Comparison of ENCODE assay signal across 14 mouse cellular contexts in genomic region chr5:74158929-74159632, GRCm38 (mm10). TPM values are rescaled to one million over a fixed set of nuclear protein-coding genes. Genes with fewer than 3 reads are reported as not detected.
DNase-seq lines count a peak whose midpoint lies in the region; ATAC-seq lines count a peak whose summit lies in the region.
"Had no signal": no experiment of that assay in that cellular context is flagged by ENCODE, and none has a peak within 500 bp of the region (broad histone marks: within the 10 kb centered on the region; RNA-seq: fewer than 3 reads in every experiment).

No protein-coding gene starts in this region.

- H3K27me3 ChIP-seq in heart, embryonic 11.5 days (ENCODE audit: control insufficient read depth, insufficient read depth, low read length): no peaks in the 10 kb centered on the region
- no peaks in the 10 kb centered on the region for H3K27me3 ChIP-seq in lung, embryonic 15.5 days
- no peaks in the 10 kb centered on the region for H3K27me3 ChIP-seq in embryonic facial prominence, embryonic 14.5 days (replicated peaks; ENCODE audit: control insufficient read depth, insufficient read depth, low read length)

- H3K9ac ChIP-seq in heart, embryonic 11.5 days (ENCODE audit: low read depth, low read length): no peak overlapping the region
- no peak overlapping the region for H3K9ac ChIP-seq in lung, embryonic 15.5 days
- no peak overlapping the region for H3K9ac ChIP-seq in embryonic facial prominence, embryonic 14.5 days (ENCODE audit: low read depth, low read length)
- H3K9ac ChIP-seq: lung, embryonic 14.5 days had no signal

- no peak for ATAC-seq in heart, embryonic 11.5 days (replicated peaks; ENCODE audit: insufficient number of reproducible peaks, low FRiP score, low TSS enrichment)
- ATAC-seq in lung, embryonic 15.5 days (ENCODE audit: borderline replicate concordance, extremely low read depth, low FRiP score, low TSS enrichment): no peak
- peak; percentile 34 for ATAC-seq in embryonic facial prominence, embryonic 14.5 days (ENCODE audit: low read depth)
- ATAC-seq: forebrain, embryonic 16.5 days; hindbrain, embryonic 16.5 days had no signal

- no peaks in the 10 kb centered on the region for H3K9me3 ChIP-seq in heart, embryonic 11.5 days (replicated peaks; ENCODE audit: control insufficient read depth, low read length)
- no peaks in the 10 kb centered on the region for H3K9me3 ChIP-seq in lung, embryonic 15.5 days
- no peaks in the 10 kb centered on the region for H3K9me3 ChIP-seq in embryonic facial prominence, embryonic 14.5 days (ENCODE audit: control insufficient read depth, low read length)

- 84% methylated on average over 6 of the region's 6 CpGs for WGBS in heart, embryonic 11.5 days (ENCODE audit: insufficient replicate concordance)
- 63% methylated on average over 6 of the region's 6 CpGs for WGBS in lung, embryonic 15.5 days
- WGBS in embryonic facial prominence, embryonic 14.5 days: 32% methylated on average over 6 of the region's 6 CpGs

- H3K27ac ChIP-seq in heart, embryonic 11.5 days (ENCODE audit: low read depth, low read length): peak overlapping the region; percentile 75; the same call in 1 of the 2 replicates
- H3K27ac ChIP-seq in lung, embryonic 15.5 days: peak overlapping the region; percentile 90; the same call in 1 of the 2 replicates
- peak overlapping the region; percentile 82 for H3K27ac ChIP-seq in embryonic facial prominence, embryonic 14.5 days (replicated peaks; ENCODE audit: low read depth, low read length)

- no peak overlapping the region for H3K4me2 ChIP-seq in heart, embryonic 11.5 days
- no peak overlapping the region for H3K4me2 ChIP-seq in lung, embryonic 15.5 days
- no peak overlapping the region; the same call in 1 of the 2 replicates for H3K4me2 ChIP-seq in embryonic facial prominence, embryonic 14.5 days (ENCODE audit: low read depth, low read length)
- H3K4me2 ChIP-seq: liver, embryonic 11.5 days; lung, embryonic 14.5 days had no signal

- H3K4me3 ChIP-seq in heart, embryonic 11.5 days (ENCODE audit: low read depth, low read length): no peak overlapping the region
- H3K4me3 ChIP-seq in lung, embryonic 15.5 days: no peak overlapping the region
- H3K4me3 ChIP-seq in embryonic facial prominence, embryonic 14.5 days (ENCODE audit: low read depth, low read length): no peak overlapping the region

- no peaks in the 10 kb centered on the region for H3K36me3 ChIP-seq in heart, embryonic 11.5 days (ENCODE audit: control insufficient read depth, insufficient read depth, low read length)
- no peaks in the 10 kb centered on the region for H3K36me3 ChIP-seq in lung, embryonic 15.5 days
- no peaks in the 10 kb centered on the region for H3K36me3 ChIP-seq in embryonic facial prominence, embryonic 14.5 days (ENCODE audit: control insufficient read depth, insufficient read depth, low read length)

- intact Hi-C loops in heart, postnatal 14 days (cut with DNase I): no loop called here

- no peak for DNase-seq in heart, postnatal 14 days
- no peak for DNase-seq in lung, postnatal 10 days
- peak; percentile 93 for DNase-seq in embryonic facial prominence, embryonic 14.5 days (ENCODE audit: low spot score)
- no peak for DNase-seq in urinary bladder, postnatal 4 days (ENCODE audit: low spot score in 2 of 2)
- DNase-seq in adrenal gland, adult 18-20 months (ENCODE audit: low spot score in 2 of 2): no peak
- DNase-seq: cerebellum, adult 8-10 months; midbrain, embryonic 14.5 days; thymus, postnatal 25 days had no signal

- H3K4me1 ChIP-seq in heart, embryonic 11.5 days (ENCODE audit: control insufficient read depth, insufficient read depth, low read length): peaks cover 46% of the 10 kb centered on the region
- peaks cover 60% of the 10 kb centered on the region for H3K4me1 ChIP-seq in lung, embryonic 15.5 days
- H3K4me1 ChIP-seq in embryonic facial prominence, embryonic 14.5 days (ENCODE audit: control insufficient read depth, insufficient read depth, low read length): peaks cover 50% of the 10 kb centered on the region

RNA-seq across cellular contexts. Expression of gene Rasl11b, which starts 36.0 kb away (rescaled TPM):
- polyA plus RNA-seq in heart, embryonic 11.5 days (2014; fragmentation: Nextera tagmentation; extraction: Ambion mirVana): 75.9 and 87.0 TPM in 2 replicates
- 10 to 100 TPM; 27.7 to 33.0 TPM for total RNA-seq in heart, postnatal 14 days (2021)
- polyA plus RNA-seq in lung, embryonic 15.5 days (2015; fragmentation: Nextera tagmentation; extraction: Ambion mirVana): 150 and 154 TPM in 2 replicates
- polyA plus RNA-seq in embryonic facial prominence, embryonic 14.5 days (2014; fragmentation: Nextera tagmentation; extraction: Ambion mirVana): 62.9 and 75.4 TPM in 2 replicates
- 10 to 100 TPM; 20.2 to 23.0 TPM for total RNA-seq in adrenal gland, adult 18-20 months (2021)
